Mouse (Mus musculus) Patski (cell line): ENCODE results near the gene Prelp. TPM values are rescaled to one million over a fixed set of nuclear protein-coding genes. Genes with fewer than 3 reads are reported as not detected.

ENCODE experiments used
- ATAC-seq: fragments of 100-300 bp; one replicate; pipeline ENCODE4 v1.8.0; 2021
- CTCF ChIA-PET: fragments of 350-600 bp; sonication (Branson Sonifier 250); formaldehyde crosslinking; loops from one replicate; lab custom pipeline; 2022; ENCODE audit warnings: inconsistent platforms; lab: Charles Lee
- POLR2A ChIA-PET: fragments of 350-600 bp; sonication (Branson Sonifier 250); formaldehyde crosslinking; loops from one replicate; lab custom pipeline; 2022; ENCODE audit warnings: antibody characterized with exemption, inconsistent platforms; lab: Charles Lee
- DNase-seq: peaks from one replicate; pipeline ENCODE4 v3.0.0-alpha.2; 2011; ENCODE audit warnings: low read depth, low spot score
- H3K27me3 ChIP-seq: fragments of 371-371 bp; one replicate; pipeline ENCODE4 v1.5.1; 2021
- CTCF ChIP-seq: fragments of 100-300 bp; IDR thresholded peaks from one replicate; pipeline ENCODE4 v1.5.1; 2021
- in situ Hi-C: fragments of 300-500 bp; cut with MboI; formaldehyde crosslinking; loops from 3 replicates; pipeline ENCODE4 v1.11.1; 2018; ENCODE audit warnings: low pct_unique_long_range_greater_than_20kb, mixed read lengths
- polyA plus RNA-seq: library from polyadenylated mRNA; unstranded; gene quantifications from one replicate; pipeline ENCODE4 v1.2.3, GENCODE M21; 2021

Prelp gene
- polyA plus RNA-seq, 1 experiment from 2014 or later = 0.05 TPM

DNA sequence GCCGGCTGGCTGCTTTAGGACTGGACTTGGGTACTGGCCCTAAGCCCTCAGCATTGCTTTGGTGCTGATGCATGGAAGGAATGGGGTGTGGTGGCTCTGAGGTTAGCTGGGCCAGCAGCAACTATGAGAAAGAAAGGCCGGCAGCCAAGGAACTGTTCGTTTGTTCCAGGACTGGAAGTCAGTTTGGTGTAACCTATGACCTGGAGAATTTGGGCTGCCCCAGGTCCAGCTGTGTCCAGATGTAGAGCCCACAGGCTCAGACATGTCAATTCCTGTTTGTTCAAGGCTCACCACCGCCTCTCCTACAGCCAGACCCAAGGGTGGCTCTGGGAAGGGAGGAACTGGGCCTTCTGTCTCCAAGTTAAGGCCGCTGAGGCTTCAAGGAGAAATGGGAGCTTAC, 38.3 kb upstream of the Prelp start:
- POLR2A ChIA-PET = interaction anchor here (1.2 kb wide), 1 partner anchor 43 kb away, joined by 4 read pairs; no protein-coding TSS in a partner anchor
- H3K27me3 ChIP-seq = no peaks in the 10 kb centered on the region
- DNase-seq = no peak
- no peak for ATAC-seq
- CTCF ChIA-PET = interaction anchor here (0.8 to 4.6 kb wide), 6 partner anchors 18 to 87 kb away, joined by 3 to 30 read pairs (median 4); no protein-coding TSS in a partner anchor
- in situ Hi-C loops = no loop called here
- no peak for TF ChIP-seq CTCF

- POLR2A ChIA-PET = no interaction called here
- H3K27me3 ChIP-seq = no peaks in the 10 kb centered on the region
- CTCF ChIA-PET = no interaction called here
- in situ Hi-C loops = no loop called here
- TF ChIP-seq CTCF = no peak
- no peak for ATAC-seq
- DNase-seq = no peak
Observed at GRCm38 (mm10) chr1:133954009-133954408, 32.8 kb upstream of the Prelp start.

DNA sequence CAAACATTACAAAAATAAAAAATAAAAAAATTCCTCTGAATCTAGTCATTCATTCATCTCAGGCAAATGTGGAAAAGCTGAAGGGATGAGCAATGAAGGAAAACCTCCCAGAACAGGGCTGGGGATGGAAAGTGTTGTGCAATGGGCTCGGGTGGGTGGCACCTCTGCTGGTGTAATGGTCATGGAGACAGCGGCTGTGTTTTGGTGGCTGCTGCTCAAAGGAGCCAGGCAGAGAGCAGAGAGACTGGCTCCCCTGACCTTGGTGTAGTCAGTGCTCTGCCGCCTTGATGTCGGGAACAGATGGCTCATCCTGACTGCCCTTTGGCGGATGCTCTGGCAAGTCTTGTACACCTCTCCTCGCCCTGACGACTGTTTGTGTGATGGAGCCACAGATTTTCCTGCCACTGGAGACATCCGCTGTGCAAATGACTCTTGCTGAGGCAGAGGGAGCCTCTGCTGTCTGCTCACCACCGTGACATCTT, 32.1 kb upstream of the Prelp start:
- no peak for TF ChIP-seq CTCF
- CTCF ChIA-PET = interaction anchor here (1.0 kb wide), 1 partner anchor 38 kb away, joined by 3 read pairs; no protein-coding TSS in a partner anchor
- DNase-seq (no peak), ATAC-seq (peak; percentile 74)
- no peaks in the 10 kb centered on the region for H3K27me3 ChIP-seq
- POLR2A ChIA-PET = no interaction called here
- in situ Hi-C loops = no loop called here

- POLR2A ChIA-PET = no interaction called here
- H3K27me3 ChIP-seq = no peaks in the 10 kb centered on the region
- CTCF ChIA-PET = no interaction called here
- ATAC-seq (no peak), DNase-seq (no peak)
- in situ Hi-C loops = no loop called here
- TF ChIP-seq CTCF = no peak
Observed at GRCm38 (mm10) chr1:133951598-133951997, 30.4 kb upstream of the Prelp start.

DNA sequence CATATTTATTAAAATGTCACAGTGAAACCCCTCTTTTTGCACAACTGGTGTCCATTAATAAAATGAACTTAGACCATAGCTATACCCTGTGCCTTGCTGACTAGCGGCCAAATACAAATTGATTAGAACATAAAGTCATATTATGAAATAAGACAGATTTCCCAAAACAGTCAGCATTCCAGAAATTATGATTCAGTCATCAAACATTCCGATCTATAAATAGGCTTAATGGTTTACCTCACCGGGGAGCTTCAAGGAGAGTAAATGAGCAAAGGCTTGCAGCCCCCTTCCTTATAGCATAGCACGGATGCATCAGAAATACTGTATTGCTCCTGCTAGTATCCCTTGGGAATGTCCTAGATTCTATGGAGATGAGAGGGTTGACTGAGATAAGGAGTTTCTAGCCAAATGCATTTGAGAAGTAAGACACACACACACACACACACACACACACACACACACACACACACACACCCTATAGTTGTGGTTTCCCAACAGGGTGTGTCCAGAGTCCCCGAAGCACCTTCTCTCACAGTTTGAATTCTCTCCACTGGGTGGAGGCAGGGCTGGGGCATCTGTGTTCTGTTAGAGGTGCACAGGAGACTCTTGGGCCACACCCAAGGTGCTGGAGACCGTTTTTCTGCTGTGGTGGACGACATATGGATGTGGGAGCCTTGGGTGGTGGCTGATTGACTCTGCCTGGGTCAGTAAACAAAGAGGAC, 29.0 kb upstream of the Prelp start:
- no peak for ATAC-seq
- DNase-seq = no peak
- POLR2A ChIA-PET = no interaction called here
- in situ Hi-C loops = no loop called here
- CTCF ChIA-PET = interaction anchor here (1.3 kb wide), 1 partner anchor 12 kb away, joined by 4 read pairs; no protein-coding TSS in a partner anchor
- no peaks in the 10 kb centered on the region for H3K27me3 ChIP-seq
- TF ChIP-seq CTCF = no peak

- in situ Hi-C loops = no loop called here
- no peaks in the 10 kb centered on the region for H3K27me3 ChIP-seq
- ChIA-PET POLR2A (no interaction called here), CTCF (interaction anchor here (1.1 kb wide), 1 partner anchor 8 kb away, joined by 3 read pairs; no protein-coding TSS in a partner anchor)
- ATAC-seq = no peak
- no peak for TF ChIP-seq CTCF
- DNase-seq = no peak
Observed at GRCm38 (mm10) chr1:133945106-133945505, 23.9 kb upstream of the Prelp start.

GRCm38 (mm10) chr1:133941904-133942303, 20.7 kb upstream of the Prelp start:
- CTCF ChIA-PET = no interaction called here
- TF ChIP-seq CTCF = no peak
- in situ Hi-C loops = no loop called here
- POLR2A ChIA-PET = no interaction called here
- no peak for DNase-seq
- no peaks in the 10 kb centered on the region for H3K27me3 ChIP-seq
- no peak for ATAC-seq

DNA sequence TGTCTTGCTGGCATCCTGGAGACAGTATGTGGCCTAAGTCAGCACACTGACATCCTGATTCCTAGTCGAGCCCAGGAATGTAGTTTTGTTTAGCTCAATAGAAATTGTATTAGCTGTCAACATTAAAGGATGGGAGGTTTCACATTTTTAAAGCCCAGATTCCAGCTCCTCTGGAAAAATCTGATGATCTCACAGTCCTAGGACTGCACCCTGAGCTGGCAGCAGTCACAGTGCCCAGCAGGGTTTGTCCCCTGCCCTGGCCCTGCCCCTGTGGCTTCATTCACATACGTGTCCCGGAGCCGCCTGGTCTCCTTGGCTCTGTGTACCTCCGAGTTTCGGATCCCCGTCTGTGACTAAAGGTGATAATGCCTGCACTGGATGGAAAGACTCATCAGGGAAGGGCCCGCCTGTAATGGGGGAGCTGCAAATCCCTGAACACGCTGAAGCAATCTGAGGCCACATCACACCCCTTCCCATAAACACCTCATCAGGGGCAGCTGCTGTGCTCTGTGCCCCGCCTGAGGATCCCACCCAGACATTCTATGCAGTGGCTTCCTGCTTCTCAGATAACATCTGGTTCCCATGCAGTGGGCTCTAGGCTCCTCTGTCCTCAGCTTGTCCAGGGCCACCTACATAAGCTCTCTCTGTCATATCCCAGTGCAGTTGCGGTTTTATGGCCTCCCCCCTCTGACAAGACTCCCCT, 20.1 kb upstream of the Prelp start:
- DNase-seq (no peak), ATAC-seq (no peak)
- no peak for TF ChIP-seq CTCF
- in situ Hi-C loops = no loop called here
- POLR2A ChIA-PET = no interaction called here
- CTCF ChIA-PET = interaction anchor here (0.8 to 0.9 kb wide), 2 partner anchors 19 to 20 kb away, joined by 3 read pairs; no protein-coding TSS in a partner anchor
- H3K27me3 ChIP-seq = no peaks in the 10 kb centered on the region

- CTCF ChIA-PET = interaction anchor here (0.8 to 0.9 kb wide), 2 partner anchors 18 to 21 kb away, joined by 3 read pairs; no protein-coding TSS in a partner anchor
- in situ Hi-C loops = no loop called here
- DNase-seq = no peak
- no peak for TF ChIP-seq CTCF
- POLR2A ChIA-PET = interaction anchor here (0.7 kb wide), 1 partner anchor 108 kb away, joined by 3 read pairs; no protein-coding TSS in a partner anchor
- no peaks in the 10 kb centered on the region for H3K27me3 ChIP-seq
- no peak for ATAC-seq
Observed at GRCm38 (mm10) chr1:133940481-133941092, 19.4 kb upstream of the Prelp start.

DNA sequence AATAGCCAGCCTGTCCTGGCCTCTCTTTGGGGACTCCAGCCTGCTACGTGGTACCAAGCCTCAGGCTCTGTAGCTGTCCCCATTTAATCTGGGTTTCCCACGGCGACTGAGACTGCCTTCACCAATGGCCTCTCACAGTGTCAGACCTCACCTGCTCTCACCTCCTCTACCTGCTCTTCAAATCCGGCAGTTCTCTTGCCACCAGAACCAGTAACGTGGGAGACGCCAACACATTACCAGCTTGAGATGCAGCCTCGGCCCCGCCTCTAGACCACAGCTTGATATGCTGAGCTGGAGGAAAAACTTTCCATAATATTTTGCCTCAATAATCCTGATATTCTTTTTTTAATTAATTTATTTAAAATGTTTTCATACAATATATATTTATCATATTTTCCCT, 18.5 kb upstream of the Prelp start:
- ChIA-PET POLR2A (no interaction called here), CTCF (no interaction called here)
- DNase-seq (no peak), ATAC-seq (no peak)
- TF ChIP-seq CTCF = no peak
- H3K27me3 ChIP-seq = no peaks in the 10 kb centered on the region
- in situ Hi-C loops = no loop called here
